Mouse (Mus musculus) T-cell, adult 66 days (primary cell): ENCODE data around the gene Olfr118. TPM values are rescaled to one million over a fixed set of nuclear protein-coding genes. Genes with fewer than 3 reads are reported as not detected.

Source experiments
- total RNA-seq, 2 experiments: library from RNA; stranded (reverse); gene quantifications; 3 replicates in 1 of 2; 4 replicates in 1 of 2; pipeline ENCODE4 v1.2.4; 2023

Gene Olfr118
- not detected for total RNA-seq

DNA sequence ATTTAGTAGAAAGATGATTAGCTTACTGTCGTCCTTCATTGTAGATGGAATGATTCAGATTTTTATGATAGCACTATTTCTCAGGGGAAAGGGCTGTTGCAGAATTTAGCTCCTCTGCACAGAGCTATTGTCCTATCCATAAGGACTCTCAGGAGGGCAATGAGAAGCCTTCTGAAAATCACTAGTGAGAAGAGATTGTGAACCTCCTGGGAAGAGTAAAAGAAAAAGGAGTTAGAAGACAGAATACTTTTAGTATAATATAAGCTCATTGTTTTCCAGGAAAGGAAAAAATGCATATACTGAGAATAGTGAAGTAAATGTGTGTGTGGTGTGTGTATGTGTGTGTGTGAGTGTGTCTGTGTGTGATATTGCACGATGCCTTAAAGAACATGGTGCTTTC, at the start of gene Olfr118:
TSS of gene Olfr118 (plus strand) at position 301 of the 400 bp plus-strand sequence.

GRCm38 (mm10) chr17:37627009-37627408, 39.8 kb upstream of the Olfr118 start, which contains the start of the genes Olfr115 and Olfr116:
TSS of gene Olfr115 (minus strand) at chr17:37627109.
TSS of gene Olfr116 (minus strand) at chr17:37627199.

DNA sequence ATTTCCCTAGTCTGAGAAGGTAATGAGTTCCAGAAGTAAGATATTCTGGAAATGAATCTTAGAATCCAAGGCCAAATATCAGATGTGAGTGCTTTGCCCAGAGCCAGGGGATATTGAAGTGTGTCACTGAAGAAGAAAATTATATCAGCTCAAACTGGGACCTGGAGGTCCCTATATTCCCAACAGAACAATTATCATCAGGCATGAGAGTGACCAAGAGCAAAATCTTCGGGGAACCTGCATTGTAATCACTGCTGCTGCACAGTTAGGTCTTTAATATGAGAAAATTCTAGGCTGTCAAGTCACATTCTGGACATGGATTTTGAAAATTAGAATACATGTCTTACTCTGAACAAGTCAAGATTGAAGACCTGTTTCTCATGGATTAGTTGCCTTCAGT, 3.1 kb upstream of the Olfr118 start, which contains the start of gene Olfr117:
TSS of gene Olfr117 (minus strand) at position 101 of the 400 bp plus-strand sequence.

DNA sequence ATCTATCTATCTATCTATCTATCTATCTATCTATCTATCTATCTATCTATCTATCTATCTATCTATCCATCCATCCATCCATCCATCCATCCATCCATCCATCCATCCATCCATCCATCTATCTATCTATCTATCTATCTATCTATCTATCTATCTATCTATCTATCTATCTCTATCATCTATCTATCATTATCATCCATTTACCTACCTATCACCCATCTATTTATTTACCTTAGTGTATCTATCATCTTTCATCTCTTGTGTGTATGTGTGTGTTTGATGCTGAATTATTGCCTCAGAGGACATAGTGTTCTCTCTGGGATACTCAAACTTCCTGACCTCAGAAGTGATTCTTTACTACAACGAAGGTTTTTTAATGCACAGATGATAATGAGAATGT, 29.5 kb downstream of the Olfr118 start, which contains the start of gene Olfr119:
TSS of gene Olfr119 (plus strand) at position 301 of the 400 bp plus-strand sequence.

DNA sequence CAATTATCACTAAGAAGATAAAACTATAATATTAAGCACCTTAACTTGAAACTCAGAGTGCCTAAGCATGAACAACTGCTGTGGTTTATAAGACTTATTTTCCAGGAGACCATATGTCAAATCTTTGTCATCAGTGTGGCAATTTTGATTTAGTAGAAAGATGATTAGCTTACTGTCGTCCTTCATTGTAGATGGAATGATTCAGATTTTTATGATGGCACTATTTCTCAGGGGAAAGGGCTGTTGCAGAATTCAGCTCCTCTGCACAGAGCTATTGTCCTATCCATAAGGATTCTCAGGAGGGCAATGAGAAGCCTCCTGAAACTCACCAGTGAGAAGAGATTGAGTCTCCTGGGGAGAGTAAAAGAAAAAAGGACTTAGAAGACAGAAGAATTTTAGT, 54.7 kb downstream of the Olfr118 start, which contains the start of gene Olfr120:
TSS of gene Olfr120 (plus strand) at position 301 of the 400 bp plus-strand sequence.

Other genes with a start within 250 kb of the Olfr118 start
- not detected for gene Olfr108, start 221.5 kb upstream of the Olfr118 start, total RNA-seq
- gene Olfr109, start 208.1 kb upstream of the Olfr118 start, total RNA-seq: not detected
- gene H2-M2, start 183.4 kb upstream of the Olfr118 start, total RNA-seq: not detected
- gene Olfr110, start 174.5 kb upstream of the Olfr118 start, total RNA-seq: not detected
- gene Olfr111, start 159.0 kb upstream of the Olfr118 start, total RNA-seq: not detected
- not detected for gene Olfr112, start 97.5 kb upstream of the Olfr118 start, total RNA-seq
- not detected for gene Olfr113, start 89.3 kb upstream of the Olfr118 start, total RNA-seq
- not detected for gene Olfr114, start 74.2 kb upstream of the Olfr118 start, total RNA-seq
- gene Olfr115, start 39.9 kb upstream of the Olfr118 start, total RNA-seq: not detected
- gene Olfr116, start 39.8 kb upstream of the Olfr118 start, total RNA-seq: not detected
- not detected for gene Olfr117, start 3.2 kb upstream of the Olfr118 start, total RNA-seq
- gene Olfr119, start 29.6 kb downstream of the Olfr118 start, total RNA-seq: not detected
- gene Olfr120, start 54.8 kb downstream of the Olfr118 start, total RNA-seq: not detected
- gene Olfr121, start 81.9 kb downstream of the Olfr118 start, total RNA-seq: not detected
- not detected for gene Olfr122, start 101.6 kb downstream of the Olfr118 start, total RNA-seq
- not detected for gene Olfr123, start 126.5 kb downstream of the Olfr118 start, total RNA-seq
- not detected for gene Olfr124, start 132.9 kb downstream of the Olfr118 start, total RNA-seq
- gene Olfr125, start 166.0 kb downstream of the Olfr118 start, total RNA-seq: not detected
- gene Olfr126, start 180.5 kb downstream of the Olfr118 start, total RNA-seq: not detected
- gene Olfr127, start 233.4 kb downstream of the Olfr118 start, total RNA-seq: not detected